Mouse (Mus musculus) splenic B cell, adult 2 months (primary cell): ENCODE data around the gene Psmb11.

ENCODE experiments used
- DNase-seq: peaks from one replicate; pipeline ENCODE4 v3.0.0-alpha.2; 2011; ENCODE audit warnings: low read depth, low spot score
- H3K27me3 ChIP-seq: 2 replicates; pipeline ENCODE4 v1.6.1; 2012; ENCODE audit warnings: mild to moderate bottlenecking, low read length, moderate library complexity, mixed read lengths; ENCODE audit not compliant: control insufficient read depth, poor library complexity, insufficient read depth, severe bottlenecking
- H3K36me3 ChIP-seq: 2 replicates; pipeline ENCODE4 v1.6.1; 2012; ENCODE audit warnings: mild to moderate bottlenecking, low read length, moderate library complexity, mixed read lengths; ENCODE audit not compliant: control insufficient read depth, poor library complexity, insufficient read depth, severe bottlenecking

Psmb11 gene

GRCm38 (mm10) chr14:54676290-54676689 lies 55.1 kb downstream of the Psmb11 start:
- DNase-seq: no peak
- Histone ChIP-seq H3K27me3 (no peaks in the 10 kb centered on the region), H3K36me3 (peaks cover 24% of the 10 kb centered on the region)

DNA sequence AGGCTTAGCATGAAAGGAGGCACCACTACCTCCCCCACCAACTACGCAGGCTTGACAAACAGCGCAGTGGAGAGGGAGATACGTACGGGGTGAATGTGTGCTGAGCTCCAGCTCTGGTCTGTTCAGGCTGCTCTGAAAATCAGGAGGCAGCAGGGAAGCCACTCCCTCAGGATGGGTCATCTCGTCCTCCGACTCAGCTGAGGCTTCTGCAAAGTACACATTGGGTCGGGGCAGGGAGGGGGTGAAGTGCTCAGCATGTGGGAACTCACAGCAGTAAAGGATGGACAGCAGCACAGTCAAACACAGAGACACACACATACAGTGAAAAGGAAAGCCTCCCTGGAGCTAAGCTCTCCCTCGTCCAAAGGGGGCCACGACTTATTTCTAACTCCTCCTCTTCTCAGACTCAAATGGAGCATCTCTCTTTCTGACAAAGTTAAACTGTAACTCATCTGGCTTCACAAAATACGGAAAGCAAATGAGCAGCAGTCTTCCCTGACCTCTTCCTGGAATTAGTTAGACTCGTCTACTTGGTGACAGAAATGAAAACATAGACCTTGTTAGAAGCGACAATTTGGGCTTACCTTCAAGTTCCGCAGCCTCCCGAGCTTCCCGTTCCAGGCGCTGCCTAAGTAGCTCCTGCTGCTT lies 57.5 kb downstream of the Psmb11 start:
- Histone ChIP-seq H3K36me3 (peaks cover 25% of the 10 kb centered on the region), H3K27me3 (no peaks in the 10 kb centered on the region)
- no peak for DNase-seq
